22 mouse cellular contexts compared by ENCODE assay signal in the genomic region with DNA sequence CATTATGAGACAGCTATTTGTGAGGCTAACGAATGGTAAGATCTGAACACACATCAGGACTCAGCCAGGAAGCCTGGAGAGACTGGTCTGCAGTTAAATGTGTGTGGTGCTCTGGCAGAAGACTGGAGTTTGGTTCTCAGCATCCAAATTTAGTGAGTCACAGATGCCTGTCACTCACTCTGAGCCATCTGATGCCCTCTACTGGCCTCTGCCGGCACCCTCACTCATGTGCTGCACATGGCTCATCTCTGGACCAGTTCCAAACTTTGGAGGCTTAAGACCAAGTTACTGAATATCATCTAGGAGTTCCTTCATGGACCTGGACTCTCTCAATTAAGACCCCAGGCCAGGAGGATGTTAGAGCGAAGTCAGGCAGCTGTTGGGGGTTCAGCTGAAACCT.
A peak's percentile ranks its signal among the peaks of the same experiment; 100 is the strongest.
DNase-seq lines count a peak whose midpoint lies in the region; ATAC-seq and TF ChIP-seq lines count a peak whose summit lies in the region.
"Had no signal": no experiment of that assay in that cellular context is flagged by ENCODE, and none has a peak within 500 bp of the region (broad histone marks: within the 10 kb centered on the region; RNA-seq: fewer than 3 reads in every experiment).

No protein-coding gene starts in this region.

- no peaks in the 10 kb centered on the region for H3K27me3 ChIP-seq in kidney, adult 2 months (replicated peaks; ENCODE audit: control insufficient read depth, insufficient read depth, low read length)
- no peaks in the 10 kb centered on the region for H3K27me3 ChIP-seq in lung, embryonic 14.5 days (ENCODE audit: insufficient read depth, low read length)
- H3K27me3 ChIP-seq in CH12.LX (replicated peaks) = no peaks in the 10 kb centered on the region
- H3K27me3 ChIP-seq: forebrain, embryonic 15.5 days; heart, embryonic 15.5 days; hindbrain, embryonic 13.5 days; limb, embryonic 12.5 days had no signal

- H3K36me3 ChIP-seq in kidney, adult 2 months (ENCODE audit: control insufficient read depth, insufficient read depth, low read length) = no peaks in the 10 kb centered on the region
- H3K36me3 ChIP-seq in lung, embryonic 14.5 days (ENCODE audit: insufficient read depth) = no peaks in the 10 kb centered on the region
- no peaks in the 10 kb centered on the region for H3K36me3 ChIP-seq in CH12.LX (replicated peaks in 1 of 2; ENCODE audit: control insufficient read depth in 1 of 2, insufficient read depth in 1 of 2, low read length in 1 of 2)
- H3K36me3 ChIP-seq: embryonic facial prominence, embryonic 10.5 days; forebrain, embryonic 15.5 days; hindbrain, embryonic 13.5 days had no signal

- no peak for TF ChIP-seq EP300 in CH12.LX (IDR thresholded peaks at IDR 0.05; ENCODE audit: low read length)

- ATAC-seq in lung, embryonic 14.5 days (ENCODE audit: insufficient read depth) = no peak
- ATAC-seq: CD4-positive, CD25-positive, alpha-beta regulatory T cell, adult 4 months; forebrain, embryonic 15.5 days; intestine, embryonic 16.5 days had no signal

- H3K9me3 ChIP-seq in lung, embryonic 14.5 days (ENCODE audit: low read depth, low read length) = no peaks in the 10 kb centered on the region
- peaks cover 2% of the 10 kb centered on the region for H3K9me3 ChIP-seq in CH12.LX (replicated peaks; ENCODE audit: low read length)
- H3K9me3 ChIP-seq: forebrain, embryonic 15.5 days; heart, embryonic 15.5 days had no signal

- no peaks in the 10 kb centered on the region for H3K79me2 ChIP-seq in CH12.LX (replicated peaks; ENCODE audit: control insufficient read depth, extremely low read depth, insufficient read depth, poor library complexity, severe bottlenecking)

- in situ Hi-C loops in CH12.LX (cut with MboI; ENCODE audit: low pct_ligation_motif_present, low pct_unique_long_range_greater_than_20kb, low sequenced_read_pairs) = no loop called here

- WGBS in kidney, adult 2 months = 86% methylated on average over 3 of the region's 3 CpGs
- 83% methylated on average over 3 of the region's 3 CpGs for WGBS in lung, embryonic 14.5 days

- no peak; the same call in 1 of the 2 replicates for TF ChIP-seq RAD21 in CH12.LX (IDR thresholded peaks at IDR 0.05; ENCODE audit: low read depth, low read length)

- no peak overlapping the region for H3K9ac ChIP-seq in lung, embryonic 14.5 days
- H3K9ac ChIP-seq in CH12.LX (ENCODE audit: insufficient read depth, low read depth) = no peak overlapping the region
- H3K9ac ChIP-seq: forebrain, embryonic 15.5 days; heart, embryonic 15.5 days; hindbrain, embryonic 13.5 days; limb, embryonic 12.5 days had no signal

- 0 out of 2 replicates have a peak, but pooled peaks have one; percentile 2 for TF ChIP-seq CTCF in kidney, adult 2 months (conservative IDR thresholded peaks at IDR 0.05; ENCODE audit: insufficient read depth, insufficient read length, low read depth, low read length)
- TF ChIP-seq CTCF in lung, embryonic 14.5 days (IDR thresholded peaks at IDR 0.05; ENCODE audit: low read depth) = 0 out of 2 replicates have a peak, but pooled peaks have one; percentile 13
- peak in 1 of 2 experiments; percentile 39; a peak in 2 of 4 replicates for TF ChIP-seq CTCF in CH12.LX (conservative IDR thresholded peaks at IDR 0.05 in 1 of 2, IDR thresholded peaks at IDR 0.05 in 1 of 2; ENCODE audit: low read depth in 2 of 2, low read length in 2 of 2)

- dilution Hi-C loops in CH12.LX (cut with MboI; ENCODE audit: extremely low pct_ligation_motif_present, extremely low pct_unique_long_range_greater_than_20kb, low sequenced_read_pairs) = no loop called here

- no peak overlapping the region for H3K27ac ChIP-seq in kidney, adult 2 months (ENCODE audit: insufficient read depth, low read depth, low read length)
- H3K27ac ChIP-seq in lung, embryonic 14.5 days (ENCODE audit: low read depth) = no peak overlapping the region
- H3K27ac ChIP-seq in CH12.LX (ENCODE audit: insufficient read depth, low read depth) = no peak overlapping the region
- H3K27ac ChIP-seq: embryonic facial prominence, embryonic 10.5 days; forebrain, embryonic 15.5 days; heart, embryonic 15.5 days; hindbrain, embryonic 13.5 days; limb, embryonic 12.5 days had no signal

- no peak for TF ChIP-seq POLR2A in kidney, adult 2 months (IDR thresholded peaks at IDR 0.05; ENCODE audit: low read depth, low read length)
- TF ChIP-seq POLR2A in CH12.LX (IDR thresholded peaks at IDR 0.05; ENCODE audit: low read depth, low read length) = no peak

- H3K4me3 ChIP-seq in kidney, adult 2 months (ENCODE audit: insufficient read depth, low read depth, low read length) = no peak overlapping the region
- no peak overlapping the region for H3K4me3 ChIP-seq in lung, embryonic 14.5 days (ENCODE audit: low read depth, low read length)
- no peak overlapping the region for H3K4me3 ChIP-seq in CH12.LX (replicated peaks in 1 of 3; ENCODE audit: low read depth in 2 of 3, low read length in 2 of 3, poor library complexity in 1 of 3)
- H3K4me3 ChIP-seq: embryonic facial prominence, embryonic 10.5 days; forebrain, embryonic 15.5 days; heart, embryonic 15.5 days; hindbrain, embryonic 13.5 days; limb, embryonic 12.5 days had no signal

- no peaks in the 10 kb centered on the region for H3K4me1 ChIP-seq in kidney, adult 2 months (ENCODE audit: control insufficient read depth, insufficient read depth, low read length)
- no peaks in the 10 kb centered on the region for H3K4me1 ChIP-seq in lung, embryonic 14.5 days (ENCODE audit: insufficient read depth)
- peaks cover 6 to 13% of the 10 kb centered on the region in 2 experiments for H3K4me1 ChIP-seq in CH12.LX (ENCODE audit: control insufficient read depth in 1 of 2, insufficient read depth in 2 of 2)
- H3K4me1 ChIP-seq: embryonic facial prominence, embryonic 10.5 days; forebrain, embryonic 15.5 days; heart, embryonic 15.5 days; hindbrain, embryonic 13.5 days; limb, embryonic 12.5 days had no signal

- no peak for DNase-seq in kidney, adult 2 months
- no peak for DNase-seq in kidney, adult 11 months
- DNase-seq in lung, embryonic 14.5 days = no peak
- no peak for DNase-seq in lung, adult 18-20 months
- DNase-seq in CH12.LX (ENCODE audit: extremely low read depth) = peak; percentile 6
- DNase-seq in ZHBTc4 (ENCODE audit: low read depth, low spot score) = peak; percentile 55
- no peak for DNase-seq in testis, postnatal 10 days (ENCODE audit: low spot score)
- no peak for DNase-seq in spleen, postnatal 36 days (ENCODE audit: low spot score in 2 of 2)
- DNase-seq: adrenal gland, postnatal 25 days; cerebellum, adult 9-10 months; gastrocnemius, postnatal 36 days; heart, postnatal 36 days; thymus, postnatal 14 days had no signal

- no peak overlapping the region for H3K4me2 ChIP-seq in lung, embryonic 14.5 days
- H3K4me2 ChIP-seq in CH12.LX (ENCODE audit: insufficient read depth, low read depth, poor library complexity, severe bottlenecking) = no peak overlapping the region
- H3K4me2 ChIP-seq: forebrain, embryonic 15.5 days; heart, embryonic 15.5 days; hindbrain, embryonic 13.5 days; limb, embryonic 12.5 days; liver, embryonic 11.5 days; midbrain, embryonic 11.5 days had no signal

TF ChIP-seq in CH12.LX, 34 proteins besides CTCF, POLR2A, EP300 and RAD21:
- no peak for TF ChIP-seq UBTF (IDR thresholded peaks at IDR 0.05; ENCODE audit: low read depth, low read length)
- no peak for TF ChIP-seq TBP (conservative IDR thresholded peaks at IDR 0.05; ENCODE audit: low read depth, low read length)
- no peak for TF ChIP-seq GABPA (IDR thresholded peaks at IDR 0.05; ENCODE audit: insufficient replicate concordance, low read depth, low read length)
- no peak for TF ChIP-seq JUN (IDR thresholded peaks at IDR 0.05; ENCODE audit: insufficient read depth, low read depth, low read length)
- no peak for TF ChIP-seq CHD2 (IDR thresholded peaks at IDR 0.05; ENCODE audit: low read length)
- no peak for TF ChIP-seq KAT2A (IDR thresholded peaks at IDR 0.05; ENCODE audit: insufficient replicate concordance, low read length)
- no peak for TF ChIP-seq USF2 (conservative IDR thresholded peaks at IDR 0.05; ENCODE audit: low read depth, low read length)
- no peak for TF ChIP-seq MXI1 (IDR thresholded peaks at IDR 0.05; ENCODE audit: low read depth, low read length)
- TF ChIP-seq CHD1 (IDR thresholded peaks at IDR 0.05; ENCODE audit: low read depth, low read length) = no peak
- TF ChIP-seq MAZ (IDR thresholded peaks at IDR 0.05; ENCODE audit: low read depth, low read length) = no peak
- no peak for TF ChIP-seq ELF1 (IDR thresholded peaks at IDR 0.05; ENCODE audit: low read depth, low read length)
- no peak for TF ChIP-seq ETS1 (conservative IDR thresholded peaks at IDR 0.05; ENCODE audit: low read depth, low read length)
- TF ChIP-seq PAX5 (IDR thresholded peaks at IDR 0.05; ENCODE audit: low read length) = no peak
- TF ChIP-seq ZNF384 (IDR thresholded peaks at IDR 0.05; ENCODE audit: low read depth, low read length) = no peak
- no peak for TF ChIP-seq SIN3A (IDR thresholded peaks at IDR 0.05; ENCODE audit: low read length)
- TF ChIP-seq ZKSCAN1 (IDR thresholded peaks at IDR 0.05; ENCODE audit: borderline replicate concordance, low read depth, low read length) = no peak

Comparison
In these comparisons a context has a peak if more than half of its experiments do, and no peak if none do; other contexts are left out.
1. DNase-seq: peak in CH12.LX (single experiment) and ZHBTc4 (single experiment); none in kidney, adult 2 months (single experiment), kidney, adult 11 months (single experiment), lung, embryonic 14.5 days (single experiment), lung, adult 18-20 months (0 of 2), testis, postnatal 10 days (single experiment) and spleen, postnatal 36 days (0 of 2).